Mouse (Mus musculus) olfactory bulb, adult 2 months (tissue): ENCODE data around the gene Pcyox1.

Experiments
- CTCF ChIP-seq: fragments of 200-500 bp; IDR thresholded peaks from 2 replicates; pipeline ENCODE4 v1.5.1; 2012; ENCODE audit warnings: low read depth, mild to moderate bottlenecking, low read length, moderate library complexity; ENCODE audit not compliant: insufficient read depth
- POLR2A ChIP-seq: fragments of 200-500 bp; IDR thresholded peaks from 2 replicates; pipeline ENCODE4 v1.6.1; 2012; ENCODE audit warnings: mild to moderate bottlenecking, low read depth, low read length, moderate library complexity; ENCODE audit not compliant: insufficient read depth

- no peak for TF ChIP-seq CTCF
- no peak for TF ChIP-seq POLR2A
These were observed 3.0 kb upstream of the Pcyox1 start for GRCm38 (mm10) chr6:86399995-86400394.
